Mouse (Mus musculus): ENCODE data around the gene Kcnj6.

DNA sequence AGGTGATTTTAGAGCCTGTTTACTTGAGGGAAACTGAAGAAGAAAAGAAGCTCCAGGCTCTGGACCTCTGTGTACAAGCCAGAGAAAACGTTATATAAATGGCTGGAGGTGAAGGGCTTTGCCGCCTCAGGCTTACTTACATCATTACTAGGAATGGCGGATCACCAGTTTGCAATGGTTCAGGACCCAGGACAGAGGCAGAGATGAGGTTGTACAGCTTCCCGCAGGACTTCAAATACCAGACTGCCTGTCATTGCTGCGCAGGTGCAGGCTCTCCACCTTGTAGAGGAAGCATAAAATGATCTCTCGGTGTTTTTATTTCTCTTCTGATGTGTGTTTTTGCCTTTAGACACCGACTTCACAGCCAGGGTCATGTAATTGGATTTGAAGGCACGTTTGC is 7.1 kb upstream of the Kcnj6 start:
- TF ChIP-seq POLR2A (IDR thresholded peaks at IDR 0.05; ENCODE audit: borderline replicate concordance, control insufficient read depth, low read depth, low read length) (no peak), CTCF (IDR thresholded peaks at IDR 0.05; ENCODE audit: control insufficient read depth, insufficient read depth, low read length) (no peak)
